Mouse (Mus musculus) bone marrow macrophage, adult 2 months (primary cell): ENCODE results near the gene Reep6.

ENCODE experiments used
- CTCF ChIP-seq: IDR thresholded peaks from 2 replicates; pipeline ENCODE4 v1.5.1; 2012; ENCODE audit warnings: low read depth, mild to moderate bottlenecking, low read length, moderate library complexity
- POLR2A ChIP-seq: IDR thresholded peaks from 2 replicates; pipeline ENCODE4 v1.6.1; 2012; ENCODE audit warnings: mild to moderate bottlenecking, low read depth, low read length, borderline replicate concordance

- TF ChIP-seq CTCF, result no peak
- no peak for TF ChIP-seq POLR2A
Measured at GRCm38 (mm10) chr10:80288097-80288496, 41.7 kb upstream of the Reep6 start.
